Mouse (Mus musculus): ENCODE data around the gene Hist1h2ah. TPM values are rescaled to one million over a fixed set of nuclear protein-coding genes. Genes with fewer than 3 reads are reported as not detected.

The Hist1h2ah gene
- polyA plus RNA-seq, 1 experiment from 2014 or later = 5.5 TPM

- WGBS = under 1% methylated on average over 14 of the region's 14 CpGs
- Histone ChIP-seq H3K36me3 (no peaks in the 10 kb centered on the region), H3K4me1 (replicated peaks) (peaks cover 25% of the 10 kb centered on the region), H3K4me3 (peak overlapping the region; percentile 57), H3K27ac (peak overlapping the region; percentile 87), H3K9me3 (no peaks in the 10 kb centered on the region), H3K27me3 (ENCODE audit: insufficient read depth, poor library complexity, severe bottlenecking) (no peaks in the 10 kb centered on the region)
- peak; percentile 44 for DNase-seq (ENCODE audit: low spot score)
These were observed 713 bp downstream of the Hist1h2ah start for GRCm38 (mm10) chr13:22034443-22035266.

DNA sequence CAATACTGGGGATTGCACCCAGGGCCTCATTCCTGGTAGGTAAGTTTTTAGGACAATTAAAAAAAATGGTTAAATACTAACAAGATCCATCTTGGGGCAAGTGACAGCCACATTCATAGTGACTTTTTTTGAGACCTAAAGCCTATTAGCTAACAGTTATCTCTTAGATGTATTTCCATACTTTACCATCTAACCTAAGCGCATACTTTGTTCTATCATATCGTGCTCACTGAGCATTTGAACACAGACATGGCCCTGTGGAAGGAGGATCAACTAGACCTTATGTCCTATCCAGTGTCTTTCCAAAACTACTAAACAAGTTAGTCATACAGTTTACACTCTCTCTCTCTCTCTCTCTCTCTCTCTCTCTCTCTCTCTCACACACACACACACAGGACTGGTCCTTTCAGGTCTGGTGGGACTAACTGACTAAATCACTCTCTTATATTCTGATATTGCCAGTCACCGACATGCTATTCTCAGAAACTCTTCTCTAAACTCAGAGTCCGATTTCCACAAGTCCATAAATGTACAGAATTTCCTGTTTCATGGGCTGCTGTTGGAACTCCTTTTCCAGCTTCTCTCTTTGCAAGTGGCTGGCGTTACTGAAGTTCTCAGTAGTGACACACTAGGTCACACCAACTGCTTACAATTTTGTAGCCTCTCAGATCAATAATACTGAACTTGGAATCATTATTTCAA is 1.5 kb downstream of the Hist1h2ah start:
- Histone ChIP-seq H3K36me3 (no peaks in the 10 kb centered on the region), H3K27ac (peak overlapping the region; percentile 87), H3K27me3 (ENCODE audit: insufficient read depth, poor library complexity, severe bottlenecking) (no peaks in the 10 kb centered on the region), H3K4me1 (replicated peaks) (peaks cover 25% of the 10 kb centered on the region), H3K9me3 (no peaks in the 10 kb centered on the region), H3K4me3 (peak overlapping the region; percentile 57)
- no peak for DNase-seq (ENCODE audit: low spot score)
- 62% methylated on average over 5 of the region's 5 CpGs for WGBS

GRCm38 (mm10) chr13:22030493-22030892 is 4.9 kb downstream of the Hist1h2ah start:
- 20% methylated on average over 4 of the region's 4 CpGs for WGBS

GRCm38 (mm10) chr13:22029928-22030327 is 5.4 kb downstream of the Hist1h2ah start:
- peak; percentile 55 for DNase-seq (ENCODE audit: low spot score)
- H3K4me1 ChIP-seq (replicated peaks) = peaks cover 27% of the 10 kb centered on the region
- no peaks in the 10 kb centered on the region for H3K27me3 ChIP-seq (ENCODE audit: insufficient read depth, poor library complexity, severe bottlenecking)
- H3K9me3 ChIP-seq = no peaks in the 10 kb centered on the region
- no peak overlapping the region for H3K27ac ChIP-seq
- 31% methylated on average over 8 of the region's 8 CpGs for WGBS
- H3K4me3 ChIP-seq = no peak overlapping the region
- H3K36me3 ChIP-seq = no peaks in the 10 kb centered on the region

More at GRCm38 (mm10) chr13:22030493-22030892, 4.9 kb downstream of the Hist1h2ah start:
- peaks cover 26% of the 10 kb centered on the region for H3K4me1 ChIP-seq (replicated peaks)
- H3K4me3 ChIP-seq = no peak overlapping the region
- no peak overlapping the region for H3K27ac ChIP-seq
- no peaks in the 10 kb centered on the region for H3K36me3 ChIP-seq
- H3K27me3 ChIP-seq (ENCODE audit: insufficient read depth, poor library complexity, severe bottlenecking) = no peaks in the 10 kb centered on the region
- no peak for DNase-seq (ENCODE audit: low spot score)
- H3K9me3 ChIP-seq = no peaks in the 10 kb centered on the region

GRCm38 (mm10) chr13:22028673-22029460 is 6.5 kb downstream of the Hist1h2ah start:
- peaks cover 16% of the 10 kb centered on the region for H3K4me1 ChIP-seq (replicated peaks)
- H3K4me3 ChIP-seq = peak overlapping the region; percentile 59
- no peaks in the 10 kb centered on the region for H3K27me3 ChIP-seq (ENCODE audit: insufficient read depth, poor library complexity, severe bottlenecking)
- H3K9me3 ChIP-seq = no peaks in the 10 kb centered on the region
- peak; percentile 96 for DNase-seq (ENCODE audit: low spot score)
- H3K36me3 ChIP-seq = no peaks in the 10 kb centered on the region
- WGBS = under 1% methylated on average over 40 of the region's 40 CpGs
- peak overlapping the region; percentile 86 for H3K27ac ChIP-seq

DNA sequence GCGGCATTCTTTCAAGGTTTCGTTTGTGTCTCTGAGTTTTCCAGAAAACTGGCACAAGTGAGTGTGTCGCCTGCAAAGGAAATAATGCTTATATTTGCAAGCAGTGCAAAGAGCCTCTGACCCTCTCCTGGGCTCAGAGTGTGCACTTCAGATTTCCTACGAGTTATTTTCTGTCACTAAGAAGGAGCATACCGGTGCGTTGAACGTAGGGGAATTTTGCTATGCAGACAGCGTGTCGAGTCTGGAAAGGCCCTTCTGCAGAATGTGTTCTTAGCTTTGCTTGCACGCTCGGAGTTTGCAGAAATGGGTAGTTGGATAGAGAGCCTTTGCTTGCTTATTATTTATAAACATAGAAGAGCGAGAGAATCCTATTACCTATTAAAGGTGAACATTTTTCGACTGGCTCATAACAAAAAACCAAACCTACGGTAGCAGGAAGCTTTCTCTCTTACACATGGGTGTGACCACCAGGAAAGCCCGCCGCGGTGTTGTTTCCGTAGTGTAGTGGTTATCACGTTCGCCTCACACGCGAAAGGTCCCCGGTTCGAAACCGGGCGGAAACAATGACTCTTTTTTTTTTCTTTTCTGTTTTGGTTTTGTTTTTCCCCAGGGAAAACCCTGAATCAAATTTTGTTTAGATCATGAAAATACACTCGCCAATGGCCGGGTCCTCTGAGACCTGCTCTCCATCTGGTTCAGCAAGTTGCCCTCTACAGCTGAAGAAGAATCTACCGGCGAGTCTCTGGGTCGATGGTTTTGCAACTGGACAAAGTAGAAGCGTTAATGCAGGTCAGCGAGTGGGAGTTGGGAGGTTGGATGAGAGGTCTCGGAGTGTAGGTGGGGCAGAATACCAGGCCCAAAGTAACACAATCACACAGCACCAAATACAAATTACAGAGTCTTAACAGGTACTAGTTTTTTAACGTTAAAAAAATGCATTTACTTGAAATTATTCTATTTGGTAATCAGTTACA is 9.0 kb downstream of the Hist1h2ah start:
- Histone ChIP-seq H3K27ac (peak overlapping the region; percentile 79), H3K9me3 (no peaks in the 10 kb centered on the region), H3K27me3 (ENCODE audit: insufficient read depth, poor library complexity, severe bottlenecking) (no peaks in the 10 kb centered on the region), H3K36me3 (no peaks in the 10 kb centered on the region), H3K4me3 (peak overlapping the region; percentile 62), H3K4me1 (replicated peaks) (peaks cover 15% of the 10 kb centered on the region)
- WGBS = 1% methylated on average over 35 of the region's 35 CpGs
- DNase-seq (ENCODE audit: low spot score) = peak; percentile 90

- peaks cover 18% of the 10 kb centered on the region for H3K4me1 ChIP-seq (replicated peaks)
- no peaks in the 10 kb centered on the region for H3K36me3 ChIP-seq
- peaks cover 35% of the 10 kb centered on the region for H3K27me3 ChIP-seq (ENCODE audit: insufficient read depth, poor library complexity, severe bottlenecking)
- H3K27ac ChIP-seq = no peak overlapping the region
- peak; percentile 86 for DNase-seq (ENCODE audit: low spot score)
- no peaks in the 10 kb centered on the region for H3K9me3 ChIP-seq
- peak overlapping the region; percentile 60 for H3K4me3 ChIP-seq
- under 1% methylated on average over 9 of the region's 9 CpGs for WGBS
These were observed 13.1 kb downstream of the Hist1h2ah start for GRCm38 (mm10) chr13:22022241-22022640.

GRCm38 (mm10) chr13:22021581-22021980 is 13.8 kb downstream of the Hist1h2ah start:
- WGBS = under 1% methylated on average over 11 of the region's 11 CpGs
- peak overlapping the region; percentile 60 for H3K4me3 ChIP-seq
- no peaks in the 10 kb centered on the region for H3K9me3 ChIP-seq
- peaks cover 18% of the 10 kb centered on the region for H3K4me1 ChIP-seq (replicated peaks)
- peaks cover 36% of the 10 kb centered on the region for H3K27me3 ChIP-seq (ENCODE audit: insufficient read depth, poor library complexity, severe bottlenecking)
- 0 out of 2 replicates have a peak overlapping the region, but pooled peaks have one; percentile 12 for H3K27ac ChIP-seq
- no peak for DNase-seq (ENCODE audit: low spot score)
- no peaks in the 10 kb centered on the region for H3K36me3 ChIP-seq

- peak; percentile 63 for DNase-seq (ENCODE audit: low spot score)
- H3K4me1 ChIP-seq (replicated peaks) = peaks cover 16% of the 10 kb centered on the region
- WGBS = under 1% methylated on average over 8 of the region's 8 CpGs
These were observed 14.4 kb downstream of the Hist1h2ah start for GRCm38 (mm10) chr13:22020901-22021339.

DNA sequence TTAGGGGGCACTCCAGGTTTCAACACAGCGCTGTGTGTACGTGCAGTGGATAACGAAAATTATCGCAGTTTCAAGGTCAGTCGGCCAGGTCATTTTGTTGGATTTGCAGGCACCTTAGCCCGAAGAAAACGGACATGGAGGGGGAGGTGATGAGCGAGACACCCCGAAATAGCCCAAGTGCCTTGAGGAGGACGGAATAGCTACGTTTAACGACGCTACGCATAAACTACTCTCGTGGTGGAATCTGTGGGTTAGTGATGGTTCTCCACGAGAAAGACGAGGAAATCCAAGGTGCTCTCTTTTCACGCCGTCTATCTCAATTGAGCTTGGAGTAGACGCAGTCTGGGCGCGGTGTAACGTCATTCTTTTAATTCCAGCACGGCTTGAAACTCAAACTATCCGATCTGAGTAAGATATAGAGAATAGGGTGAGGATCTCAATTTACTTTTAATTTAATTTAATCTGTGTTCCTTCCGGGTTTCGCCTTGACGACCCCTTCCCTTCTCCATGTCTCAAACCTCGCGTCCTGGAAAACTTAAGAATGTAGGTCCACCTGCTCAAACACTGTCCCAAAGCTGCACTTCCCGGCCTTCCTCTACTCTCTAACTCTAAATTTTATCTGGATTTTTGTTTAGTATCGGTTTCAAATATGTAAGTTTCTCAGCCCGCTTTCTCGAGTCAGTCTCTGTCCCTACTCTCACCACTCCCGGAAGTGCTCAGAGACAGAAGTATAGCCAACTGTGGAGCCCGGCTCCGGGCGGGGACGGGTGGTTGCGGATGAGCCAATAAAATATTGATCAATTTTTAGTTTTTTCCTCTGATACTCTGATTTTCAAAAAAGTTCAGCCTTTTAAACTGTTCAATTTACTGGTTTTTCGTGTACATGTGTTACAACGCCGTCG is 15.2 kb downstream of the Hist1h2ah start:
- Histone ChIP-seq H3K27ac (no peak overlapping the region), H3K4me3 (peak overlapping the region; percentile 60), H3K27me3 (ENCODE audit: insufficient read depth, poor library complexity, severe bottlenecking) (peaks cover 47% of the 10 kb centered on the region), H3K4me1 (replicated peaks) (peaks cover 11% of the 10 kb centered on the region; the same call in 1 of the 2 replicates), H3K36me3 (no peaks in the 10 kb centered on the region), H3K9me3 (peaks cover 2% of the 10 kb centered on the region; the same call in 1 of the 2 replicates)
- peak; percentile 46 for DNase-seq (ENCODE audit: low spot score)
- under 1% methylated on average over 44 of the region's 44 CpGs for WGBS

More at GRCm38 (mm10) chr13:22020901-22021339, 14.4 kb downstream of the Hist1h2ah start:
- Histone ChIP-seq H3K27ac (no peak overlapping the region), H3K27me3 (ENCODE audit: insufficient read depth, poor library complexity, severe bottlenecking) (peaks cover 42% of the 10 kb centered on the region), H3K4me3 (peak overlapping the region; percentile 60), H3K36me3 (no peaks in the 10 kb centered on the region), H3K9me3 (no peaks in the 10 kb centered on the region)
